10 mouse cellular contexts compared by ENCODE assay signal in genomic region chr2:72241714-72242472, GRCm38 (mm10). TPM values are rescaled to one million over a fixed set of nuclear protein-coding genes. Genes with fewer than 3 reads are reported as not detected.
A peak's percentile ranks its signal among the peaks of the same experiment; 100 is the strongest.
DNase-seq lines count a peak whose midpoint lies in the region; ATAC-seq lines count a peak whose summit lies in the region.
"Had no signal": no experiment of that assay in that cellular context is flagged by ENCODE, and none has a peak within 500 bp of the region (broad histone marks: within the 10 kb centered on the region; RNA-seq: fewer than 3 reads in every experiment).

No protein-coding gene starts in this region.

- no peaks in the 10 kb centered on the region for H3K9me3 ChIP-seq in kidney, embryonic 16.5 days (ENCODE audit: low read length)
- H3K9me3 ChIP-seq in heart, embryonic 13.5 days = no peaks in the 10 kb centered on the region
- H3K9me3 ChIP-seq in liver, embryonic 12.5 days (replicated peaks) = no peaks in the 10 kb centered on the region

- DNase-seq in kidney, postnatal 25 days = no peak
- DNase-seq in adipocyte (ENCODE audit: low spot score) = no peak
- DNase-seq: cerebellum, adult 18-20 months; thymus, adult 18-20 months had no signal

- H3K4me2 ChIP-seq in kidney, embryonic 16.5 days (replicated peaks; ENCODE audit: low read depth, low read length) = peak overlapping the region; percentile 29
- peak overlapping the region; percentile 35 for H3K4me2 ChIP-seq in heart, embryonic 13.5 days
- peak overlapping the region; percentile 54 for H3K4me2 ChIP-seq in liver, embryonic 12.5 days

- 0 out of 2 replicates have a peak, but pooled peaks cover 9% of the 10 kb centered on the region for H3K4me1 ChIP-seq in kidney, embryonic 16.5 days (ENCODE audit: insufficient read depth, low read length)
- no peaks in the 10 kb centered on the region for H3K4me1 ChIP-seq in brown adipose tissue, adult 24 weeks (ENCODE audit: control insufficient read depth, insufficient read depth, insufficient read length, low read length)
- H3K4me1 ChIP-seq in heart, embryonic 13.5 days = peaks cover 55% of the 10 kb centered on the region
- H3K4me1 ChIP-seq in liver, embryonic 12.5 days = 0 out of 2 replicates have a peak, but pooled peaks cover 4% of the 10 kb centered on the region

- 38% methylated on average over 14 of the region's 14 CpGs for WGBS in kidney, embryonic 16.5 days
- WGBS in heart, embryonic 13.5 days = 49% methylated on average over 14 of the region's 14 CpGs
- 59% methylated on average over 14 of the region's 14 CpGs for WGBS in liver, embryonic 12.5 days (ENCODE audit: insufficient replicate concordance)

- no peaks in the 10 kb centered on the region for H3K27me3 ChIP-seq in kidney, embryonic 16.5 days (ENCODE audit: insufficient read depth, low read length)
- H3K27me3 ChIP-seq in heart, embryonic 13.5 days (replicated peaks) = no peaks in the 10 kb centered on the region
- H3K27me3 ChIP-seq in liver, embryonic 12.5 days (replicated peaks) = no peaks in the 10 kb centered on the region

- no peak overlapping the region for H3K9ac ChIP-seq in kidney, embryonic 16.5 days (replicated peaks; ENCODE audit: low read length)
- H3K9ac ChIP-seq in heart, embryonic 13.5 days = peak overlapping the region; percentile 8; the same call in 1 of the 2 replicates
- no peak overlapping the region for H3K9ac ChIP-seq in liver, embryonic 12.5 days

- no peaks in the 10 kb centered on the region for H3K36me3 ChIP-seq in kidney, embryonic 16.5 days (ENCODE audit: insufficient read depth, low read length)
- no peaks in the 10 kb centered on the region for H3K36me3 ChIP-seq in heart, embryonic 13.5 days
- H3K36me3 ChIP-seq in liver, embryonic 12.5 days = no peaks in the 10 kb centered on the region

- H3K27ac ChIP-seq in kidney, embryonic 16.5 days (ENCODE audit: low read length) = no peak overlapping the region
- no peak overlapping the region for H3K27ac ChIP-seq in brown adipose tissue, adult 24 weeks (replicated peaks; ENCODE audit: low read depth, low read length)
- peak overlapping the region; percentile 38; the same call in 1 of the 2 replicates for H3K27ac ChIP-seq in heart, embryonic 13.5 days (replicated peaks)
- H3K27ac ChIP-seq in liver, embryonic 12.5 days = no peak overlapping the region

- peak; percentile 31; the same call in 1 of the 2 replicates for ATAC-seq in kidney, embryonic 16.5 days (ENCODE audit: low FRiP score, low TSS enrichment)
- no peak for ATAC-seq in heart, embryonic 13.5 days (ENCODE audit: extremely low read depth, insufficient number of reproducible peaks, low FRiP score, low TSS enrichment)
- no peak for ATAC-seq in liver, embryonic 12.5 days
- ATAC-seq in cerebellum, adult (ENCODE audit: insufficient number of reproducible peaks, low FRiP score, low TSS enrichment) = no peak
- no peak for ATAC-seq in granulocyte monocyte progenitor cell, adult 5-6 weeks (replicated peaks; ENCODE audit: poor library complexity, severe bottlenecking)

- peak overlapping the region; percentile 18; the same call in 1 of the 2 replicates for H3K4me3 ChIP-seq in kidney, embryonic 16.5 days (ENCODE audit: low read length)
- 0 out of 2 replicates have a peak overlapping the region, but pooled peaks have one; percentile 37 for H3K4me3 ChIP-seq in brown adipose tissue, adult 24 weeks (ENCODE audit: insufficient read depth, low read depth, low read length)
- H3K4me3 ChIP-seq in heart, embryonic 13.5 days = peak overlapping the region; percentile 16
- H3K4me3 ChIP-seq in liver, embryonic 12.5 days = peak overlapping the region; percentile 28

RNA-seq across cellular contexts. Expression of gene Map3k20, which starts 43.5 kb away (rescaled TPM):
- polyA plus RNA-seq in kidney, embryonic 16.5 days (2015; fragmentation: Nextera tagmentation; extraction: Ambion mirVana) = 13.9 and 14.0 TPM in 2 replicates
- 24.8 and 25.3 TPM in 2 replicates for polyA plus RNA-seq in brown adipose tissue, adult 24 weeks (2012; ENCODE audit: insufficient read depth, insufficient read length, missing spikeins)
- polyA plus RNA-seq in heart, embryonic 13.5 days (2015; fragmentation: Nextera tagmentation; extraction: Ambion mirVana) = 43.9 and 44.8 TPM in 2 replicates
- polyA plus RNA-seq in liver, embryonic 12.5 days (2016; fragmentation: Nextera tagmentation; extraction: Ambion mirVana) = 9.0 and 9.4 TPM in 2 replicates
- 66.1 and 82.8 TPM in 2 replicates for total RNA-seq in granulocyte monocyte progenitor cell, adult 5-6 weeks (2014; fragmentation: Nextera tagmentation)
- total RNA-seq in granulocyte monocyte progenitor cell, adult 5-6 weeks (2017) = 71.7 and 77.0 TPM in 2 replicates
